Comparison of ENCODE assay signal across 8 mouse cellular contexts in genomic region chr1:135283287-135283825, GRCm38 (mm10). TPM values are rescaled to one million over a fixed set of nuclear protein-coding genes. Genes with fewer than 3 reads are reported as not detected.
DNase-seq lines count a peak whose midpoint lies in the region; ATAC-seq lines count a peak whose summit lies in the region.

No protein-coding gene starts in this region.

- no peaks in the 10 kb centered on the region for H3K27me3 ChIP-seq in splenic B cell, adult 2 months (ENCODE audit: control insufficient read depth, insufficient read depth, low read length, poor library complexity, severe bottlenecking)

- peak; percentile 22 for ATAC-seq in megakaryocyte, adult 5-6 weeks (ENCODE audit: poor library complexity, severe bottlenecking)

- peak; percentile 42 for DNase-seq in cerebellum, adult 11-12 months
- no peak for DNase-seq in cerebellum, adult 9-11 months
- DNase-seq in urinary bladder, postnatal 25 days (ENCODE audit: low spot score), result peak; percentile 32
- no peak for DNase-seq in urinary bladder, postnatal 10 days (ENCODE audit: low spot score)
- peak; percentile 52 to 57 for DNase-seq in heart, adult 18-20 months
- peak; percentile 50 for DNase-seq in kidney, postnatal 14 days
- peak; percentile 32 for DNase-seq in splenic B cell, adult 2 months (ENCODE audit: low read depth, low spot score)

- H3K36me3 ChIP-seq in splenic B cell, adult 2 months (ENCODE audit: control insufficient read depth, insufficient read depth, low read length, poor library complexity, severe bottlenecking), result no peaks in the 10 kb centered on the region

RNA-seq across cellular contexts. Expression of gene Rnpep, which starts 0.5 kb away (rescaled TPM):
- 10 to 100 TPM; 19.4 to 20.9 TPM for total RNA-seq in heart, adult 18-20 months (2021)
- total RNA-seq in megakaryocyte, adult 5-6 weeks (2015), result 127 TPM in 2 replicates
- total RNA-seq in megakaryocyte, adult 5-6 weeks (2017), result 118 and 122 TPM in 2 replicates

RNA-seq across cellular contexts. Expression of gene Elf3, which starts 25.0 kb away (rescaled TPM):
- total RNA-seq in heart, adult 18-20 months (2021), result under 1 TPM in 1 of 2 experiments, not detected in 1; 0.54 TPM
- total RNA-seq in megakaryocyte, adult 5-6 weeks (2015), result not detected in 2 replicates
- total RNA-seq in megakaryocyte, adult 5-6 weeks (2017), result not detected in 2 replicates

RNA-seq across cellular contexts. Expression of gene Timm17a, which starts 30.2 kb away (rescaled TPM):
- 100 to 1,000 TPM; 390 to 405 TPM for total RNA-seq in heart, adult 18-20 months (2021)
- 55.0 and 67.3 TPM in 2 replicates for total RNA-seq in megakaryocyte, adult 5-6 weeks (2015)
- 14.1 and 20.0 TPM in 2 replicates for total RNA-seq in megakaryocyte, adult 5-6 weeks (2017)

RNA-seq across cellular contexts. Expression of gene Lmod1, which starts 41.3 kb away (rescaled TPM):
- total RNA-seq in heart, adult 18-20 months (2021), result 1 to 10 TPM; 3.1 to 3.4 TPM
- not detected in 2 replicates for total RNA-seq in megakaryocyte, adult 5-6 weeks (2015)
- not detected in 2 replicates for total RNA-seq in megakaryocyte, adult 5-6 weeks (2017)

Comparison
In these comparisons a context has a peak if more than half of its experiments do, and no peak if none do; other contexts are left out.
1. DNase-seq: peak in cerebellum, adult 11-12 months (single experiment), urinary bladder, postnatal 25 days (single experiment), heart, adult 18-20 months (2 of 2), kidney, postnatal 14 days (single experiment) and splenic B cell, adult 2 months (single experiment); none in cerebellum, adult 9-11 months (single experiment) and urinary bladder, postnatal 10 days (single experiment).
2. RNA of gene Rnpep, which starts 0.5 kb away (total RNA-seq): 118 to 127 TPM in megakaryocyte, adult 5-6 weeks; 19.4 to 20.9 TPM in heart, adult 18-20 months; every median in the first group is over 4 times any median in the second.
3. RNA of gene Timm17a, which starts 30.2 kb away (total RNA-seq): 390 to 405 TPM in heart, adult 18-20 months; 14.1 to 67.3 TPM in megakaryocyte, adult 5-6 weeks; every median in the first group is over 4 times any median in the second.